10 mouse cellular contexts compared by ENCODE assay signal in the genomic region with DNA sequence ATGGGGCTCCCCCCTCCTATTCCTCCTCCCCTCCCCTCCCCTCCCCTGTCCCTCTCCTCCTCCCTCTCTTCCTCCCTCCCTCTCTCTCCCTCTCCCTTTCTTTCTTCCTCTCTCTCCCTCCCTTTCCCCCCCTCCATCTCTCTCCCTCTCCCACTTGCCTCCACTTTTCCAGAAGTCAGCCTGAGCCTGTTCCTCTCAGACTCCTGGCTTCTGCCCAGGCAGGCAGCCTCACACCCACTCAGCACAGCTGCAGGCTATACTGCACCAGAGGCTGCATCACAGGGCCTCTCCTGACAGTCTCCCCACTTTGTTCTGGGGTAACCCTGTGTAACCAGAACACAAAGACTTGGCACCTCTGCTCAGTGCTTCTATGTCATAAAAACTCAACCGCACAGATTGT.
DNase-seq lines count a peak whose midpoint lies in the region; ATAC-seq and TF ChIP-seq lines count a peak whose summit lies in the region.
"Had no signal": no experiment of that assay in that cellular context is flagged by ENCODE, and none has a peak within 500 bp of the region (broad histone marks: within the 10 kb centered on the region; RNA-seq: fewer than 3 reads in every experiment).

No protein-coding gene starts in this region.

- H3K9me3 ChIP-seq in lung, embryonic 16.5 days (ENCODE audit: control insufficient read depth, low read length): no peaks in the 10 kb centered on the region
- H3K9me3 ChIP-seq: hindbrain, embryonic 13.5 days; limb, embryonic 12.5 days had no signal

- no peaks in the 10 kb centered on the region for H3K4me1 ChIP-seq in lung, embryonic 16.5 days (replicated peaks; ENCODE audit: control insufficient read depth, insufficient read depth, low read length)
- H3K4me1 ChIP-seq: hindbrain, embryonic 13.5 days had no signal

- no peaks in the 10 kb centered on the region for H3K27me3 ChIP-seq in lung, embryonic 16.5 days (ENCODE audit: control insufficient read depth, insufficient read depth, low read depth, low read length)
- H3K27me3 ChIP-seq: hindbrain, embryonic 13.5 days; limb, embryonic 12.5 days had no signal

- no peak overlapping the region for H3K27ac ChIP-seq in gastrocnemius, adult 2 months
- no peak overlapping the region for H3K27ac ChIP-seq in lung, embryonic 16.5 days (ENCODE audit: low read length)
- H3K27ac ChIP-seq: hindbrain, embryonic 13.5 days; limb, embryonic 12.5 days had no signal

- H3K4me2 ChIP-seq in lung, embryonic 16.5 days (ENCODE audit: low read depth, low read length): no peak overlapping the region
- H3K4me2 ChIP-seq: hindbrain, embryonic 13.5 days; limb, embryonic 12.5 days had no signal

- no peak overlapping the region for H3K9ac ChIP-seq in lung, embryonic 16.5 days (ENCODE audit: low read length)
- H3K9ac ChIP-seq: hindbrain, embryonic 13.5 days; limb, embryonic 12.5 days had no signal

- ATAC-seq in lung, embryonic 16.5 days (ENCODE audit: low read depth): peak; percentile 56; the same call in 1 of the 2 replicates

- WGBS in lung, embryonic 16.5 days: 42% methylated on average over 1 of the region's 1 CpGs

- TF ChIP-seq CTCF in gastrocnemius, adult 2 months (IDR thresholded peaks at IDR 0.05): no peak

- intact Hi-C loops in gastrocnemius, adult 2 months (cut with DNase I): no loop called here

- no peak overlapping the region for H3K4me3 ChIP-seq in gastrocnemius, adult 2 months
- H3K4me3 ChIP-seq in lung, embryonic 16.5 days (ENCODE audit: low read length): no peak overlapping the region
- H3K4me3 ChIP-seq: hindbrain, embryonic 13.5 days; limb, embryonic 12.5 days had no signal

- peak; percentile 36 for DNase-seq in gastrocnemius, postnatal 25 days
- no peak for DNase-seq in gastrocnemius, adult 2 months
- DNase-seq in lung, adult 18-20 months: no peak
- peak; percentile 44 to 50 for DNase-seq in layer of hippocampus, adult 8-10 months (ENCODE audit: low spot score in 2 of 2)
- DNase-seq in right cerebral cortex, postnatal 25 days: peak; percentile 67
- DNase-seq in thymus, postnatal 14 days: no peak
- no peak for DNase-seq in kidney, adult 8-10 months

- H3K36me3 ChIP-seq in lung, embryonic 16.5 days (ENCODE audit: control insufficient read depth, insufficient read depth, low read length): no peaks in the 10 kb centered on the region
- H3K36me3 ChIP-seq: hindbrain, embryonic 13.5 days; limb, embryonic 12.5 days had no signal

Comparison
In these comparisons a context has a peak if more than half of its experiments do, and no peak if none do; other contexts are left out.
1. DNase-seq: peak in gastrocnemius, postnatal 25 days (single experiment), layer of hippocampus, adult 8-10 months (2 of 2) and right cerebral cortex, postnatal 25 days (single experiment); none in gastrocnemius, adult 2 months (single experiment), lung, adult 18-20 months (0 of 2), thymus, postnatal 14 days (single experiment) and kidney, adult 8-10 months (0 of 2).